22 mouse cellular contexts compared by ENCODE assay signal in the genomic region with DNA sequence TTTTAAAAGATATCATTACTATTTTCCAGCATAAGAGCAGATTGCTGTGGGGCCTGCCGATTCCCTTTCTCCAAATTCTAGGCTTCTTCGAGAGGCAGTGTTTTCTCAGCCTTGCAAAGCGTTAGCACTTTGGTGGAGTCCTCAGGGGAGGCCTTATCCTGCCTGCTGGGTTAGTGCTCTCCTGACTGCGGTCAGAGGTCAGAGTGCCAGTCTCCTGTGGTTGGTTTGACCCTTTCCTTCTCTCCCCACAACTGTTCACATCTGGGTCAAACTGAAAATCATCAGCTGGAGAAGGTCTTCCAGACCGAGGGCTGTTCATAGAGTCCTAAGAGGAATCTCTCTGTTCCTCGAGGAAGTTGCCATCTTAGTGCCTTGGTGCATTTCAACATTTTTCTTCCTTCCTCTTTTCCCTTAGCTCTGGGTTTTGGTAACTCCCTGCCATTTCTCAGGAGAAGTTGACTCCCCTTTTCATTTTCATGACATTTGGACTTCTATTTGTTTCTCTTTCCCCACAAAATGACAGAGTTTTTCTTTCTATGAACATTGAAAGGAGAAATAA. TPM values are rescaled to one million over a fixed set of nuclear protein-coding genes. Genes with fewer than 3 reads are reported as not detected.
DNase-seq lines count a peak whose midpoint lies in the region; ATAC-seq and TF ChIP-seq lines count a peak whose summit lies in the region.
"Had no signal": no experiment of that assay in that cellular context is flagged by ENCODE, and none has a peak within 500 bp of the region (broad histone marks: within the 10 kb centered on the region; RNA-seq: fewer than 3 reads in every experiment).

No protein-coding gene starts in this region.

- 42% methylated on average over 6 of the region's 6 CpGs for WGBS in lung, postnatal 0 days
- WGBS in liver, embryonic 12.5 days (ENCODE audit: insufficient replicate concordance) = 18% methylated on average over 6 of the region's 6 CpGs
- 55% methylated on average over 6 of the region's 6 CpGs for WGBS in stomach, postnatal 0 days
- 53% methylated on average over 6 of the region's 6 CpGs for WGBS in midbrain, embryonic 10.5 days

- no peaks in the 10 kb centered on the region for H3K9me3 ChIP-seq in lung, postnatal 0 days (ENCODE audit: low read length)
- no peaks in the 10 kb centered on the region for H3K9me3 ChIP-seq in liver, embryonic 12.5 days (replicated peaks)
- H3K9me3 ChIP-seq in stomach, postnatal 0 days (ENCODE audit: control insufficient read depth, low read length) = no peaks in the 10 kb centered on the region
- no peaks in the 10 kb centered on the region for H3K9me3 ChIP-seq in midbrain, embryonic 10.5 days (replicated peaks)
- H3K9me3 ChIP-seq: embryonic facial prominence, embryonic 15.5 days; forebrain, embryonic 12.5 days; heart, embryonic 10.5 days; kidney, embryonic 15.5 days; lung, embryonic 15.5 days; midbrain, embryonic 12.5 days; neural tube, embryonic 12.5 days had no signal

- H3K9ac ChIP-seq in lung, postnatal 0 days (replicated peaks; ENCODE audit: low read depth) = no peak overlapping the region
- no peak overlapping the region for H3K9ac ChIP-seq in liver, embryonic 12.5 days
- H3K9ac ChIP-seq in stomach, postnatal 0 days (ENCODE audit: low read length) = no peak overlapping the region
- H3K9ac ChIP-seq: embryonic facial prominence, embryonic 15.5 days; forebrain, embryonic 12.5 days; kidney, embryonic 15.5 days; lung, embryonic 15.5 days; midbrain, embryonic 12.5 days; neural tube, embryonic 12.5 days had no signal

- no peak overlapping the region for H3K4me3 ChIP-seq in lung, postnatal 0 days (ENCODE audit: low read depth, low read length)
- H3K4me3 ChIP-seq in liver, embryonic 12.5 days = no peak overlapping the region
- H3K4me3 ChIP-seq in stomach, postnatal 0 days (ENCODE audit: low read depth, low read length) = no peak overlapping the region
- no peak overlapping the region for H3K4me3 ChIP-seq in midbrain, embryonic 10.5 days
- H3K4me3 ChIP-seq: embryonic facial prominence, embryonic 15.5 days; forebrain, embryonic 12.5 days; gastrocnemius, adult 2 months; heart, embryonic 10.5 days; kidney, embryonic 15.5 days; lung, embryonic 15.5 days; midbrain, embryonic 12.5 days; neural tube, embryonic 12.5 days had no signal

- ATAC-seq in lung, postnatal 0 days = no peak
- no peak for ATAC-seq in liver, embryonic 12.5 days
- peak; percentile 36; the same call in 1 of the 2 replicates for ATAC-seq in monocyte, adult 5-6 weeks (replicated peaks; ENCODE audit: insufficient number of reproducible peaks, low FRiP score, low TSS enrichment, poor library complexity, severe bottlenecking)
- no peak for ATAC-seq in stomach, postnatal 0 days (ENCODE audit: low FRiP score, low TSS enrichment)
- ATAC-seq: Patski had no signal

- no peak overlapping the region for H3K27ac ChIP-seq in lung, postnatal 0 days (ENCODE audit: low read length)
- peak overlapping the region; percentile 51; the same call in 1 of the 2 replicates for H3K27ac ChIP-seq in liver, embryonic 12.5 days
- H3K27ac ChIP-seq in stomach, postnatal 0 days (replicated peaks) = no peak overlapping the region
- H3K27ac ChIP-seq in midbrain, embryonic 10.5 days (replicated peaks) = no peak overlapping the region
- H3K27ac ChIP-seq: embryonic facial prominence, embryonic 15.5 days; forebrain, embryonic 12.5 days; gastrocnemius, adult 2 months; heart, embryonic 10.5 days; kidney, embryonic 15.5 days; lung, embryonic 15.5 days; midbrain, embryonic 12.5 days; neural tube, embryonic 12.5 days had no signal

- peak; percentile 28 for DNase-seq in lung, postnatal 0 days (ENCODE audit: low spot score)
- no peak for DNase-seq in lung, postnatal 4 days
- DNase-seq in MEL-GATA-1-ER (ENCODE audit: extremely low read depth, low read depth) = peak; percentile 48
- no peak for DNase-seq in stomach, postnatal 0 days (ENCODE audit: low spot score)
- DNase-seq in urinary bladder, postnatal 14 days (ENCODE audit: low spot score) = no peak
- DNase-seq in midbrain, embryonic 10.5 days (ENCODE audit: low spot score) = no peak
- DNase-seq: cerebellum, postnatal 36 days; gastrocnemius, adult 2 months; heart, postnatal 36 days; layer of hippocampus, adult 9-11 months had no signal

- TF ChIP-seq EP300 in lung, postnatal 0 days (IDR thresholded peaks at IDR 0.05) = no peak
- no peak for TF ChIP-seq EP300 in stomach, postnatal 0 days (optimal IDR thresholded peaks at IDR 0.05)

- no peak overlapping the region for H3K4me2 ChIP-seq in lung, postnatal 0 days (replicated peaks; ENCODE audit: low read depth, low read length)
- H3K4me2 ChIP-seq in liver, embryonic 12.5 days = peak overlapping the region; percentile 44; the same call in 1 of the 2 replicates
- H3K4me2 ChIP-seq in stomach, postnatal 0 days (replicated peaks; ENCODE audit: low read depth) = no peak overlapping the region
- H3K4me2 ChIP-seq: embryonic facial prominence, embryonic 15.5 days; forebrain, embryonic 12.5 days; kidney, embryonic 15.5 days; lung, embryonic 15.5 days; midbrain, embryonic 12.5 days; neural tube, embryonic 12.5 days had no signal

- no peaks in the 10 kb centered on the region for H3K4me1 ChIP-seq in lung, postnatal 0 days (ENCODE audit: insufficient read depth, low read depth, low read length)
- peaks cover 23% of the 10 kb centered on the region for H3K4me1 ChIP-seq in liver, embryonic 12.5 days
- 0 out of 2 replicates have a peak, but pooled peaks cover 3% of the 10 kb centered on the region for H3K4me1 ChIP-seq in stomach, postnatal 0 days (replicated peaks; ENCODE audit: control insufficient read depth, insufficient read depth)
- H3K4me1 ChIP-seq in midbrain, embryonic 10.5 days = peaks cover 20% of the 10 kb centered on the region

- no peaks in the 10 kb centered on the region for H3K36me3 ChIP-seq in lung, postnatal 0 days (ENCODE audit: insufficient read depth, low read length)
- H3K36me3 ChIP-seq in liver, embryonic 12.5 days = no peaks in the 10 kb centered on the region
- H3K36me3 ChIP-seq in stomach, postnatal 0 days (ENCODE audit: control insufficient read depth, insufficient read depth, low read length) = no peaks in the 10 kb centered on the region
- no peaks in the 10 kb centered on the region for H3K36me3 ChIP-seq in midbrain, embryonic 10.5 days
- H3K36me3 ChIP-seq: embryonic facial prominence, embryonic 15.5 days; forebrain, embryonic 12.5 days; heart, embryonic 10.5 days; kidney, embryonic 15.5 days; lung, embryonic 15.5 days; midbrain, embryonic 12.5 days; neural tube, embryonic 12.5 days had no signal

- no peak for TF ChIP-seq CTCF in lung, postnatal 0 days (IDR thresholded peaks at IDR 0.05)
- TF ChIP-seq CTCF in stomach, postnatal 0 days (IDR thresholded peaks at IDR 0.05; ENCODE audit: low read depth) = no peak

- peaks cover 5% of the 10 kb centered on the region; the same call in 1 of the 2 replicates for H3K27me3 ChIP-seq in lung, postnatal 0 days (replicated peaks; ENCODE audit: insufficient read depth, low read length)
- H3K27me3 ChIP-seq in liver, embryonic 12.5 days (replicated peaks) = peaks cover 32% of the 10 kb centered on the region
- H3K27me3 ChIP-seq in stomach, postnatal 0 days (ENCODE audit: control insufficient read depth, insufficient read depth, low read length) = no peaks in the 10 kb centered on the region
- H3K27me3 ChIP-seq in midbrain, embryonic 10.5 days (ENCODE audit: low read depth, poor library complexity, severe bottlenecking) = peaks cover 46% of the 10 kb centered on the region
- H3K27me3 ChIP-seq: embryonic facial prominence, embryonic 15.5 days; Patski had no signal

RNA-seq across cellular contexts. Expression of gene Ifne, which starts 14.9 kb away (rescaled TPM):
- polyA plus RNA-seq in lung, postnatal 0 days (2015; fragmentation: Nextera tagmentation; extraction: Ambion mirVana) = not detected in 2 replicates
- polyA plus RNA-seq in liver, embryonic 12.5 days (2016; fragmentation: Nextera tagmentation; extraction: Ambion mirVana) = not detected in 2 replicates
- total RNA-seq in monocyte, adult 5-6 weeks (2017) = not detected in 3 replicates
- 0.85 and 1.1 TPM in 2 replicates for polyA plus RNA-seq in stomach, postnatal 0 days (2015; fragmentation: Nextera tagmentation; extraction: Ambion mirVana)
- polyA plus RNA-seq in midbrain, embryonic 10.5 days (2016; fragmentation: Nextera tagmentation; extraction: Ambion mirVana) = not detected in 2 replicates
- total RNA-seq: gastrocnemius, adult 2 months; heart, postnatal 36 days; left cerebral cortex, postnatal 36 days had no signal
- polyA plus RNA-seq: embryonic facial prominence, embryonic 15.5 days; forebrain, embryonic 12.5 days; heart, embryonic 10.5 days; kidney, embryonic 15.5 days; lung, embryonic 15.5 days; midbrain, embryonic 12.5 days; neural tube, embryonic 12.5 days had no signal

RNA-seq across cellular contexts. Expression of gene Ifna1, which starts 15.2 kb away (rescaled TPM):
- polyA plus RNA-seq in lung, postnatal 0 days (2015; fragmentation: Nextera tagmentation; extraction: Ambion mirVana) = not detected in 2 replicates
- polyA plus RNA-seq in liver, embryonic 12.5 days (2016; fragmentation: Nextera tagmentation; extraction: Ambion mirVana) = not detected in 2 replicates
- total RNA-seq in monocyte, adult 5-6 weeks (2017) = not detected in 3 replicates
- polyA plus RNA-seq in stomach, postnatal 0 days (2015; fragmentation: Nextera tagmentation; extraction: Ambion mirVana) = not detected in 2 replicates
- polyA plus RNA-seq in midbrain, embryonic 10.5 days (2016; fragmentation: Nextera tagmentation; extraction: Ambion mirVana) = not detected in 2 replicates
- total RNA-seq: gastrocnemius, adult 2 months; heart, postnatal 36 days; left cerebral cortex, postnatal 36 days had no signal
- polyA plus RNA-seq: embryonic facial prominence, embryonic 15.5 days; forebrain, embryonic 12.5 days; heart, embryonic 10.5 days; kidney, embryonic 15.5 days; lung, embryonic 15.5 days; midbrain, embryonic 12.5 days; neural tube, embryonic 12.5 days; Patski; small intestine, adult 2 months had no signal

RNA-seq across cellular contexts. Expression of gene Ifna4, which starts 23.4 kb away (rescaled TPM):
- polyA plus RNA-seq in lung, postnatal 0 days (2015; fragmentation: Nextera tagmentation; extraction: Ambion mirVana) = not detected in 2 replicates
- not detected in 2 replicates for polyA plus RNA-seq in liver, embryonic 12.5 days (2016; fragmentation: Nextera tagmentation; extraction: Ambion mirVana)
- total RNA-seq in monocyte, adult 5-6 weeks (2017) = not detected in 3 replicates
- polyA plus RNA-seq in stomach, postnatal 0 days (2015; fragmentation: Nextera tagmentation; extraction: Ambion mirVana) = not detected in 2 replicates
- not detected in 2 replicates for polyA plus RNA-seq in midbrain, embryonic 10.5 days (2016; fragmentation: Nextera tagmentation; extraction: Ambion mirVana)
- total RNA-seq: gastrocnemius, adult 2 months; heart, postnatal 36 days; left cerebral cortex, postnatal 36 days had no signal
- polyA plus RNA-seq: embryonic facial prominence, embryonic 15.5 days; forebrain, embryonic 12.5 days; heart, embryonic 10.5 days; kidney, embryonic 15.5 days; lung, embryonic 15.5 days; midbrain, embryonic 12.5 days; neural tube, embryonic 12.5 days; Patski; small intestine, adult 2 months had no signal

RNA-seq across cellular contexts. Expression of gene Ifna5, which starts 29.8 kb away (rescaled TPM):
- not detected in 2 replicates for polyA plus RNA-seq in lung, postnatal 0 days (2015; fragmentation: Nextera tagmentation; extraction: Ambion mirVana)
- polyA plus RNA-seq in liver, embryonic 12.5 days (2016; fragmentation: Nextera tagmentation; extraction: Ambion mirVana) = not detected in 2 replicates
- total RNA-seq in monocyte, adult 5-6 weeks (2017) = not detected in 3 replicates
- polyA plus RNA-seq in stomach, postnatal 0 days (2015; fragmentation: Nextera tagmentation; extraction: Ambion mirVana) = not detected in 2 replicates
- not detected in 2 replicates for polyA plus RNA-seq in midbrain, embryonic 10.5 days (2016; fragmentation: Nextera tagmentation; extraction: Ambion mirVana)
- total RNA-seq: gastrocnemius, adult 2 months; heart, postnatal 36 days; left cerebral cortex, postnatal 36 days had no signal
- polyA plus RNA-seq: embryonic facial prominence, embryonic 15.5 days; forebrain, embryonic 12.5 days; heart, embryonic 10.5 days; kidney, embryonic 15.5 days; lung, embryonic 15.5 days; midbrain, embryonic 12.5 days; neural tube, embryonic 12.5 days; Patski; small intestine, adult 2 months had no signal

RNA-seq across cellular contexts. Expression of gene Ifna6, which starts 37.9 kb away (rescaled TPM):
- polyA plus RNA-seq in lung, postnatal 0 days (2015; fragmentation: Nextera tagmentation; extraction: Ambion mirVana) = not detected in 2 replicates
- not detected in 2 replicates for polyA plus RNA-seq in liver, embryonic 12.5 days (2016; fragmentation: Nextera tagmentation; extraction: Ambion mirVana)
- total RNA-seq in monocyte, adult 5-6 weeks (2017) = not detected in 3 replicates
- polyA plus RNA-seq in stomach, postnatal 0 days (2015; fragmentation: Nextera tagmentation; extraction: Ambion mirVana) = not detected in 2 replicates
- polyA plus RNA-seq in midbrain, embryonic 10.5 days (2016; fragmentation: Nextera tagmentation; extraction: Ambion mirVana) = not detected in 2 replicates
- total RNA-seq: gastrocnemius, adult 2 months; heart, postnatal 36 days; left cerebral cortex, postnatal 36 days had no signal
- polyA plus RNA-seq: embryonic facial prominence, embryonic 15.5 days; forebrain, embryonic 12.5 days; heart, embryonic 10.5 days; kidney, embryonic 15.5 days; lung, embryonic 15.5 days; midbrain, embryonic 12.5 days; neural tube, embryonic 12.5 days; Patski; small intestine, adult 2 months had no signal

Comparison
In these comparisons a context has a peak if more than half of its experiments do, and no peak if none do; other contexts are left out.
1. DNase-seq: peak in lung, postnatal 0 days (single experiment) and MEL-GATA-1-ER (single experiment); none in lung, postnatal 4 days (0 of 2), stomach, postnatal 0 days (single experiment), urinary bladder, postnatal 14 days (single experiment) and midbrain, embryonic 10.5 days (single experiment).